Mouse (Mus musculus) myocyte (in vitro differentiated cells): ENCODE results near the gene Fam102a.

Experiments
- CEBPB ChIP-seq: IDR thresholded peaks from 2 replicates; pipeline ENCODE4 v1.6.1; 2011; ENCODE audit warnings: mild to moderate bottlenecking, moderate library complexity; ENCODE audit not compliant: poor library complexity, insufficient read depth, severe bottlenecking
- E2F4 ChIP-seq: IDR thresholded peaks from one replicate; pipeline ENCODE4 v1.6.1; 2011; ENCODE audit warnings: mild to moderate bottlenecking, control low read depth, moderate library complexity; ENCODE audit not compliant: insufficient read depth
- MAX ChIP-seq: IDR thresholded peaks from one replicate; pipeline ENCODE4 v1.6.1; 2011; ENCODE audit warnings: low read depth, mild to moderate bottlenecking, control low read depth
- MYOD1 ChIP-seq, 3 experiments: IDR thresholded peaks; one replicate each; pipeline ENCODE4 v1.6.1; 2011; ENCODE audit warnings: control low read depth in 2 of 3, low read depth in 2 of 3, mild to moderate bottlenecking in 2 of 3, moderate library complexity in 1 of 3; ENCODE audit not compliant: insufficient read length in 2 of 3, control insufficient read depth in 1 of 3
- MYOG ChIP-seq, 3 experiments: IDR thresholded peaks; one replicate each; pipeline ENCODE4 v1.6.1; 2011; ENCODE audit warnings: control low read depth in 2 of 3, low read depth in 2 of 3, mild to moderate bottlenecking in 2 of 3; ENCODE audit not compliant: insufficient read length in 2 of 3, control insufficient read depth in 1 of 3, insufficient read depth in 1 of 3
- POLR2A ChIP-seq: IDR thresholded peaks from one replicate; pipeline ENCODE4 v1.6.1; 2011; ENCODE audit warnings: low read depth, mild to moderate bottlenecking, control low read depth, moderate library complexity; ENCODE audit not compliant: insufficient read length
- POLR2AphosphoS2 ChIP-seq: IDR thresholded peaks from one replicate; pipeline ENCODE4 v1.6.1; 2011; ENCODE audit warnings: low read depth, control low read depth; ENCODE audit not compliant: insufficient read length
- REST ChIP-seq: IDR thresholded peaks from one replicate; pipeline ENCODE4 v1.6.1; 2011; ENCODE audit warnings: mild to moderate bottlenecking, control low read depth, moderate library complexity; ENCODE audit not compliant: insufficient read depth, insufficient read length
- SRF ChIP-seq: IDR thresholded peaks from one replicate; pipeline ENCODE4 v1.6.1; 2011; ENCODE audit warnings: low read depth; ENCODE audit not compliant: control insufficient read depth, insufficient read length
- TCF12 ChIP-seq: IDR thresholded peaks from one replicate; pipeline ENCODE4 v1.6.1; 2011; ENCODE audit warnings: mild to moderate bottlenecking, control low read depth; ENCODE audit not compliant: poor library complexity, insufficient read depth, severe bottlenecking
- TCF3 ChIP-seq: IDR thresholded peaks from one replicate; pipeline ENCODE4 v1.6.1; 2011; ENCODE audit warnings: low read depth, control low read depth; ENCODE audit not compliant: insufficient read length
- USF1 ChIP-seq: IDR thresholded peaks from one replicate; pipeline ENCODE4 v1.6.1; 2011; ENCODE audit warnings: low read depth, mild to moderate bottlenecking, control low read depth, moderate library complexity

DNA sequence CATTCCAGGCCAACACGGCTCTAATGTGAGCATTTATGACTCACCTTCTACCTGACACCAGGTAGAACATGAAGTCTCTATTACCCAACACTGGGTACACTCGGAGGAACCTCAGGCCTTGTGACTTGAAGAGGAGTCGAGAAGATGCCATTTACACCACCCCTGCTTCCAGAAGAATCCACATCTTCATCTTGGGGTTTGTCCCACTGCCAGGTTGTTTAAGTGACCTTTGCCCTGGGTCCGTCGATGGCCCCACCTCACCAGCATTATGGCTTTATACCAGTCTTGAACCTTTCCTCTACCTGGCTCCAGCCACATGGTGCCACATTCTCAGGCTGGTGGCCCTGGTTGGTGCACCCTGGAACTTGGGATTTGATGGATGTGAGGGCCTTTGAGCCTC, 62.1 kb downstream of the Fam102a start:
- TF ChIP-seq POLR2A, result no peak
- no peak for TF ChIP-seq MAX
- no peak for TF ChIP-seq MYOG (IDR thresholded peaks at IDR 0.05; ENCODE audit: control insufficient read depth in 1 of 3, insufficient read depth in 1 of 3, insufficient read length in 2 of 3, low read depth in 2 of 3)
- TF ChIP-seq USF1, result no peak
- no peak for TF ChIP-seq POLR2AphosphoS2
- no peak for TF ChIP-seq REST
- no peak for TF ChIP-seq TCF12
- no peak for TF ChIP-seq E2F4
- no peak for TF ChIP-seq MYOD1 (IDR thresholded peaks at IDR 0.05; ENCODE audit: control insufficient read depth in 1 of 3, insufficient read length in 2 of 3, low read depth in 2 of 3)
- no peak for TF ChIP-seq CEBPB
- no peak for TF ChIP-seq TCF3
- no peak for TF ChIP-seq SRF
